Mouse (Mus musculus) cerebellum, adult 8-10 months (tissue): Measurements from ENCODE around the gene Atp6v0c.
A peak's percentile ranks its signal among the peaks of the same experiment; 100 is the strongest.

Source experiments
- DNase-seq: peaks from one replicate; pipeline ENCODE4 v3.0.0; 2022

The Atp6v0c gene

DNA sequence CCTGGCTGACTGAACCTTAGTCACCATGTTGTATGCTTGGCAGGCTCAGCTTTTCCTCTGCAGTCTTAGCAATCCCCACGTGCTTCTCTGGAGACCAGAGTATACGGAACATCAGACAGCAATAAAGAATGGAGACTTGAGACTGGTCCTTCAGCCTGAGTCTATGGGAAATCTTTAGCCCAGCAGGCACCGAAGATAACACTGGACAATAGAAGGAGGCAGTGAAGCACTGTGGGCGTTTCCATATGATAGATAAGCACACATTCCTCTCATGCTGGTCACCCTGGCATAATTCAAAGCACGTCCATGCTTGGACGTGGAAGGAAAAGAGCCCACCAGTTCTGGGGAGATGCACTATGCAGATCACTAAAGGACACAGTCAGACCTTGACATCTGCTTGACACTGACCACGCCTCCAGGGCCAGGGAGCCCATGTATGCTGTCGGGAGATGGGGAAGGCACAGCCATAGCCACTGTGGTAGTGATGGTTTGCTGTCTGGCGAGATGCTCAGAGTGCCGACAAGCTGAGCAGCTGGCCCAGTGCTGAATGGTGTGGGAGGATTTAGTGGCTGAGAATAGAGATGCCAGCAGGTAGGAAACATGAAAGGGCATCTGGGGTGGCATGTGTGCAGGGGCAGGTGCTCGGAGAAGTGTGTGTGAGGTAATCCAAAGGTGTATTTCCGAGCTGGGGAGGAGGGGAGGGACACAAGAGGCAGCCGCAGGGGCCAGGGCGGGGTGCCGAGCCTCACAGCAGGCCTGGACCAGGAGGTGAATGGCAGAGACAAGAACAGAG is 27.7 kb upstream of the Atp6v0c start:
- DNase-seq, result no peak

DNA sequence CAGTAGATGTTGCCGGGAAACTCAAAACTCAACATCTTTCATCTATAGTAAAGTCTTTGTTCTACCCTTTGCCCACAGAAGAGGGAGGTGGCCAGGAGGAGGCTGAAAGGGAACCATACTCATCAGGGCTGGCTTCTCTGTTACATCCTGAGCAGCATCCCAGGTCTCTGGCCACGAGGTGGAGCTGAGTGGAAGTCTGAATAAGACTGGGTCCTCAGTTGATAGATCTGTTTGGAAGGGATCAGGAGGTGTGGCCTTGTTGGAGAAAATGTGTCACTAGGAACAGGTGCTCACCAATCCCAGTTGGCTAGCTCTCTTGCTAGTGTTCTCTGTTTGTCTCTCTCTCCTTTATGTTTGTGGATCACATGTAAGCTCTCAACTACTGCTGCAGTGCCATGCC is 25.8 kb upstream of the Atp6v0c start:
- no peak for DNase-seq

DNA sequence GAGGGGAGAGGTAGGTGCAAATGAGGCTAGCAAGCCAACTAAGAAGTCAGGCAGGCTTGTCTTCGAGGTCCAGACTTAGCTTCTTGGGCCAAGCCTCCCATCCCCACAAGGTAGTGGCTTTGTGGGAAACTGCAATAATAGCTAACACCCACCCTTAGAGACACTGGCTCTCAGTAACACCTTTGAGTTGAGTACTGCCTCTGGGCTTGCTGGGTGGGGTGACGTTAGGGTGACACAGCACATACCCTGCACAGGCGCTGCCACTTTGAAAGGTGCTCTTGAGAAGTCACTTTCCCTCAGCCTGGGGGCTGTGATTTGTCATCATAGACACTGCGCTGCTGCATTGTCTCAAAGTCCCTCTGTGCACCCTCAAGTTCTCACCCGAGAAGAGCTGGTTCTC is 24.3 kb upstream of the Atp6v0c start:
- DNase-seq, result no peak

DNA sequence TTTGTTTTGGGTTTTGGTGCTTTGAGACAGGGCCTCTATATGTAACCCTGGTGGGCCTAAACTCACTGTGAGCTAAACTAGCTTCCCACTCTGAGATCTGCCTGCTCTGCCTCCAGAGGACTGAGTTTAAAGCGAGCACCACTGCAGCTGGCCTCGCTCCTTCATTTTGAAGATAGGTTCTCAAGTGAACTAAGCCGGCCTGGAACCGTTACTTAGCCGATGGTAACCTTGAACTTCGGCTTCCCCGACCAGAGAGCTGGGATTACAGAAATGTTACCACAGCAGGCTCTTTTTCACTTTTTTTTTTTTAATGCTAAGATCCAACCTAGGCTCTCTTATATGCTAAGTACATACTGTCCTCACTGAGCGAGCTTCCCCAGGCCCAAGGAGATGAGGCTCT is 23.8 kb upstream of the Atp6v0c start:
- DNase-seq, result no peak

DNA sequence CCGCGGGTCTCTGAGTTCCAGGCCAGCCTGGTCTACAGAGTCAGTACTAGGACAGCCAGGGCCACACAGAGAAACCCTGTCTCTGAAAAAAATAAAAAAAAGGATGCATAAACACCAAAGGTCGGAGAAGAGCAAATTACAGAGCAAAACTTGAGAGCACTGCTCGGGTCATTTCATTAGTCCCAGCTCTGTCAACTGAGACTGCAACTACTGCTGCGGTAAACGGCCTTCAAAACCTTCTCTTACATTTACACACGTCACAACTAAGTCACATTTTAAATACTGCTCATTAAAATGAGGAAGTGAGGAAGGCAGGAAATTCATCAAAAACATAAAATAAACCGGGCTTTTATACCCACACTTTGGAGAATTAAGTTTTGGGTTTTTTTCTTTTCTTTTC is 23.3 kb upstream of the Atp6v0c start:
- no peak for DNase-seq

DNA sequence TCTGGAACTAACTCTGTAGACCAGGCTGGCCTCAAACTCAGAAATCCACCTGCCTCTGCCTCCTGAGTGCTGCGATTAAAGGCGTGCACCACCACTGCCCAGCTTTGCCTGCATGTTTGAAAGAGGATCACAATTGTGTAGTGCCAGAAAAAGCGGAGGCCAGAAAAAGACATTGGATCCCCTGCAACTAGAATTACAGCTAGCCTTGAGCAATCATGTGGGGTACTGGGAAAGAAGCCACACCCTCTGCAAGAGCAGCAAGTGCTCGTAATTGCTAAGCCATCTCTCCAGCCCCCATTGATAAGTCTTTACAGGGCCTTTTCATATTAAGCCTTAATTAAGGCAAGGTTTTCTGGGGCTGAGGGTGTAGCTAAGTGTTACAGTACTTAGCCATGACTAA is 22.0 kb upstream of the Atp6v0c start:
- DNase-seq, result no peak

DNA sequence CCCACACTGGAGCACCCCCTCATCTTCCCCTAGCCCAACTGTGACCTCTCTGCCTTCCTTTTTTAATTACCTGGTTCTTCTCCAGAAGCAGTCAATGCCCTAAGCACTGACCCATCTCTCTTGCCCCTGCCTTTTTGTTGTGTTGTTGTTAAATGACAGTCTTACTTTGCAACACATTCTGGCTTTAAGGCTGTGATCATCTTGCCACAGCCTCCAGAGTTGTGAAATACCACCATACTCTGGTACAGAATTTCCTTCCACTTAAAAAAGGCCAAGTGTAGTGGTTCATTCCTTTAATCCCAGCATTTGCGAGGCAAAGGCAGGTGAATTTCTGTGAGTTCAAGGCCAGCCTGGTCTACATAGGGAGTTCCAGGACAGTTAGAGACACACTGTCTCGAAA is 21.4 kb upstream of the Atp6v0c start:
- DNase-seq, result no peak

DNA sequence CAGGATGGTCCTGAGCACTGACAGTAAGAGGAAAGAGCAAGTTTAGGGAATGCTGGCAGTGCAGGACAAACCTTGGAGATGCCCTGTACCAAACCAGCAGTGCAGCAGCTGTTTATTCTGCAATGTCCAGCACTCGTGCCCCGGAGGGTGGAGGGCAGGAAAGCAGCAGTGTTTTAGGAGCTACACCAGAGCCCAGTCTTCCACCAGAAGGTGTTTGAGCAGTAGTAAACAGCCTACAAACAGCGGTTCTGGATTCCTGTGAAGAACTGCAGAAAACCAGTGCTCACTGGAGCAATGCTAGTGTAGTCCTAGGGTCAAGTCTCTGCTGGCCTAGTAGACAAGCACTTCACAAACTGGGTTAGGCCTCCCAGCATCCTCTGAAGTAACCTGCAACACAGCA is 4.8 kb upstream of the Atp6v0c start:
- DNase-seq, result no peak

DNA sequence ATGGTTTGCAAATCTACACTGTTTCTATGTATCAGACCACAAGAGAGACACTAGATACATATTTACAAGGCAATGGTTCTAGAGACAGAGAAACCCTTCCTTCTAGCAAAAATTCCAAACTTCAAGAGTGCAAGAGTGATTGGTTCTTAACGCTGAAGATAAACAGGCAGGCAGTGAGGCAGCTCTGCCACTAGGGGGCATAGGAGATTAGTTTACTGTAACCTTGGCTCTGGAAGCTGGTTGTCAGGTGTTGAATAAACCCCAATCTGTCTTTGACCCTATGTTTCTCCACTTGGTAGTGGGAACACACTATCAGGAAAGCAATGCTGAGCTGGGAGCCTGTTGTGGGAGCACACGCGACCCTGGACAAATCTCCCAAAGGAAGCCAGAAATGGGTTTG is 3.9 kb upstream of the Atp6v0c start:
- peak; percentile 75 for DNase-seq

DNA sequence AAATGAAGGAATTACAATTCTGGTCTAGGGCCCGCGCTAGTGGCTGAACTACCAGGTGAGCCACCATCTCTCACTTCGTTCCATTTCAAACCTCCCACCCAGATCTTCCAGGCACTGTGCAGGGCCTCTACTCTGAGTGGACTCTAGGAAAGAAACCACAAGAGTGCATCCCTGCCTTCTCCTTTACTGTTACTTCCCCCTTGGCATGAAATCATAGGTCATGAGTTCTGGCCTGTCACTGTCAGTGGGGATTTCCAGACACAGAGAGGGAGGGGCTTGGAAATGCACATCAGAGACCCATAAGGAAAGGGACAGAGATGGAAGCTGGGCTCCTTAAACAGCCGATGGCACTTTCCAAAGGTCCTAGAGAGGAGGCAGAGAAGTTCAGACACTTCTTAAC is 2.2 kb upstream of the Atp6v0c start:
- DNase-seq, result no peak

DNA sequence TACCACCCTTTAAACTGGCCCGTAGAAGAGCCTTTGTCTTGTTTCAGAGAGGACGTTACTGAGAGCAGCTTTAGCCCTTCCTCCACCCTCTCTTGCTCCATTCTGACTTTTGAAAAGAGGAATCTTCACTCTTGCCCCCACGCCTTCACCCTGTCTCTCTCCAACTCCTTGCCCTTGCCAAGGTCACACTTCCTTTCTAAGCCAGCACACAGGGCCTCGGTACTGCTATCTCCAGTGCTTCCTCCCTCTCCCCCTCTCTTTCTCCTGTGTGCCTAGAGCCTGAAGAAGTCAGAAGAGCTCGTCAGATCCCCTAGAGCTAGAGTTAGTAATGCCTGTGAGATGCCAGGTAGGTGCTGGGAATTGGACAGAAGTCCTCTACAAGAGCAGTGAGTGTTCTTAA is 1.2 kb upstream of the Atp6v0c start:
- DNase-seq, result no peak

DNA sequence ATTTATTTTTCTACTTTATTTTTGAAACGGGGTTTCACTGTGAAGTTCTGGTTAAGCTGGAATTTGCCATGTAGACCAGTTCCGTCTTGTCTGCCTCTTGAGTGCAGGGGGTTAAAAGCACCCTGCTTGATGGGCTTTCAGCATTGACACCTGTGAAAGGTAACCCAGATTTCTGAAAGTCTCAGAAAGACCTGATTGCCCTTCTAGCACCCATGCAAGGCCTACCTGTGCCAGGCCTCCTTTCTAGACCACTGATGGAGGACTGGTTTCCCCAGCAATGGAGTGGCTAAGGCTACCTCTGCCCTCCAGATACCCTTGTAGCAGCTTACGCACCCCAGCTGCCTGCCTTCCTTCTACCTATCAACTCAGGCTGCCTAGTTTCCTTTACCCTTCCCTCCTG is 623 bp upstream of the Atp6v0c start:
- no peak for DNase-seq

DNA sequence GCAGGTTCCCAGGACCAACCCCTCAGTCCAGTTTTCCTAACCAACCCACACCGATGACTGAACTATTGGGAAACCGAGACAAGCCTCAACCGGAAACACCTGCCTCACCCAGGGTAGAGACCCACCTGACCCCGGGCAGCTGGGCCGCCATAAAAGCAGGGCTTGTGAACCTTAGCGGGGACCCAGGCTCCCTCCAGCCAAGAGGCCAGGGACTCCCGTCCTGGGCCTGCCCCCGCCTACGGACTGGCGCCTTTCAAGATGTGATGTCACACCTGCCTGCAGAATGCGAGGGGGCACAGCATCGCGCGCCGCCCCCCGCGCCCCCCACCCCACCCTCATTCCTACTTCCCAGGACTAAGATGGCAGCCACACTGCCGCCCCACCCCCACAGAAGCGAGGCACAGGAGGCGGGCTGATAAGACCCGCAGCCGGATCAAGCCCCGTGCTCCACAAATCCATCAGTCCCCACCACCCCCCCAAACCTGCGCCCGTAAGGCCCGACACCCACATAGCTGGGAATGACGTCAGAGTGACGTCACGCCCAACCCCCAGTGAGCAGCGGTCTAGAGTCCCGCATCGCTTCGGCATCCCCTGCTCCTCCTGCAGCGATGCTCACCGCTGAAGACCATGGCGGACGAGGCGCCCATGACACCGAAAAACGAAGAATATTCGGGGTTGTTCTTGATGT is 768 bp downstream of the Atp6v0c start:
- peak; percentile 73 for DNase-seq

DNA sequence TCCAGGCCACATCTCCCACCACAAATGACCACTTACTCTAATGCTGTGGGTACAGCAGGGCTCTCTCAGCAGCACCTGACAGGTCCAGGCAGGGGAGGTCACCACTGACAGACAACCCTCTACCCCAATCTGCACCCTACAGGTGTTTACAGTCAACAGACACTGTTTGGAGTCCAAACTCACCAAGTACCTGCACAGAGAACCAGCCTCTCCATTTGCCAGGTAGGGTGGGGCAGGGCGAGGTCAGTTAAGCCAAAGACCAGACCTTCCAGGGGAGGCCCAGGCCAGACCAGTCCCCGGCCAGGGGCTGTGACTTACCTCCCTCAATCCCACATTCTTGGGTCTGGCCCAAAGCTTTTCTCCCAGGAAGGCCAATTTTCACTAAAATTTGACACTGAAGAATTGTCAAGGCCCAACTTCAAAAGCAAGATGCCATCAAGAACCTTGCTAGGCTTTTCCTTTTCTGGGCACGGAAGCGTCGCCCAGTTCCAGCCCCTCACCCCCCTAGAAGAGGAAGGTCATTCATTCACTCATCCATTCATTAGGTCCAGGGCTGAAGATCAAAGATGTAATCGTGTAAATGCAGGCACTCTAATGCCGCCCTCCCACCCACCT is 1.5 kb downstream of the Atp6v0c start:
- DNase-seq, result no peak

DNA sequence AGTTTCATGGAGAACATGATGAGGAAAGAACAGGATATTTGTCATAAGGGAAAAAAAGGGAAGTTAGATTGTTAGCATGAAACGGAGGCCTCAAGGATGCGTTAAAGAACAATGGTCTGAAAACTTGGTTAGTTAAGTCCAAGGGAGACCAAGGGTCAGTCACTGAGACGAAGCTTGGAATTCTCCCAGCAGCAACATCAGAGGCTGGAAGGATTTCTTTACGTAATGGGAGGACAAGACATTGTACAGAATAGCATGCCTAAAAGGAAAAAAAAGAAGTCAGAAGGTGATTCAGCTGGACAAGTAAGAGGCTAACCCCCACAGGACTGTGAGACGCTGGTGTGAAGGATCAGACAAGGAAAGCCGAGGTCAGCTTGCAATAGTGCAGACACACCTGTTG is 2.4 kb downstream of the Atp6v0c start:
- no peak for DNase-seq

DNA sequence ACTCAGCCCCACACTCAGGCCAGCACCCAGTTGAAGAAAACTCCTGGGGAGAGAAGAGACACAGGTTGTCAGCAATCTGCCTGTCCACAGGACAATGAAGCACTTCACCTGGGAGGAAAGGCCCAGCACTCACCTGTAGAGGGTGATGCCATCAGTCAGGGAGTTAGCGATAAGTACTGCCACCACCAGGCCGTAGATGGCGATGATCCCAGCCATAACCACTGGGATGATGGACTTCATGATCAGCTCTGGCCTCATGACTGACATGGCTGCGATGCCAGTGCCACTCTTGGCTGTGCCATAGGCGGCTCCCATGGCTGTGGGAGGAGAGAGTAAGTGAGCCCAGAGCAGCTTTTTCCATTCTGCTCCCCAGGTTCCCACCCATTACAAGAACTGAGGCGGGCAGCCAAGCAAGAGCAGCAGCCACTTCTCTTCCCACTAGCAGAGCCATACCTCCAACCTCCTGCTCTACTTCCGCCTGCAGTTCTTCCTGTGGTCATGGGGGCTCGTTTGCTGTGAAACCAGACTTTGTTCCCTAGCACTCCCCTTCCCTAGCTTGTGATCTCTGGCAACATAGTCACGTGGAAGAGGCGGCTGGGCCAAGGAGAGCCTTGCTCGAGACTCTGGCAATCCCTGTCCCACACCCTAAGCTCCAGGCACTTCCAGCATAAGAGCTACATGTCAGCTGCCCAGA is 4.8 kb downstream of the Atp6v0c start:
- no peak for DNase-seq

DNA sequence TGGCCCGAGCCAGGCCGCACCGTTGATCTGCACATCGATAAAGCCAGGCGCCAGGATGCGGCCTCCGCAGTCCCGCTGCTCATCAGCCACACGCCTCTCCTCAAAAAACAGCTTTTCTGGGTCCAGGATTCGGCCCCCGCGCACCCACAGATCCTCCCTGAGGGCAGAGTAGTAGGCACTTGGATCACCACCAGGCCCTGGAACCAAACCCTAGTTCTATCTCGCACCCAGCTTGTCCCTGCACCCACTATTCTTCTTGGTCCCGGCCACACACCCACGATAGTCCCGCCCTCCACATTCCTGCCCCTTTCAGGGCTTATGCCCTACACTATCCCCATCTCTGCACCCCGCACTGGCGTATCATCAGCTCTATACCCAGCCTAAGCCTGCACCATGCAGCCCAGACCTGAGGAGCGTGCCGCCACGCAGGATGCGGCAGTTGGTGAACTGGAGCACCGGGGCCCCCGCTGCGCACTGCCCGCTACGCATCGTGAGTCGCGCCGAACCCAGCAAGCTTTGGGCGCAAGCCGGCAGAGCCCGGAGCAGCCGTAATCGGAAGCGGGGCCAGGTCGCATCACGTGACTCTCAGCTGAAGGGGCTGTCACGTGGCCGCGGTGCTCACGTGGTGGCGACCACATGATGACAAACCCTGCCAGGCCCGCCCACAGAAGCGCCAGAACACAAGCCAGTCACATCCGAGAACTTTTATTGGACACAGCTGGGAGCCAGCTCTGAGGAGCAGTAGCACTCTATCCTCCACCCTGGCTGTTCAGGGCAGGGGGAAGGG is 6.1 kb downstream of the Atp6v0c start, which contains the start of gene Amdhd2:
Gene Amdhd2, minus strand, starts transcription at position 591 of the 787 bp plus-strand sequence.
- DNase-seq, result peak; percentile 91

DNA sequence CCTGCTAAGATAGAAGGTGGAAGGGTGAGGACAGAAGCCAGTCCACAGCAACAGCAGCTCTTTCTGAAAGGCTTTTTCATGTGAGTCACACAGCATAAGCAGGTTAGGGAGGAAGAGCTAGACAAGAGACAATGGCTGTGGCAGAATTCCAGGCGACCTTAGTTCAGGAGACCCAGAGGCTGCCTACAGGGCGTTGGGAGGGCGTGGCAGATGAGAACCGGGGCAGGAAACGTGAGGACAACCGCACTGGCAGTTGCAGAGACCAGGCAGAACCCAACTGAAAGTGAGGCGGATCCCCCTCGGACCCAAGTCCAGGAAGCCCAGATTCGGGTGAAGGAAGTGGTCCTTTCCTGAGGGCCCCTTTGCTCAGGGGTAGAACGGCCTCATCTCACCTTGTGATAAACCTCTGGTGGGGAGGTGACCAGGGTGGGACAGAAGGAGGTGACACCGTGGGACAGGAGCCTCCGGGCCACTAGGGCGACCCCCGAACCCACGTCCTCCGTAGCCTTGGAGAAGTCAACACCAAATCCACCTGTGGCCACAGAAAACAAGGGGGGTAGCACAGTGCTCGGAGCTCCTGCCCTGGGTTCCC is 6.8 kb downstream of the Atp6v0c start:
- no peak for DNase-seq

DNA sequence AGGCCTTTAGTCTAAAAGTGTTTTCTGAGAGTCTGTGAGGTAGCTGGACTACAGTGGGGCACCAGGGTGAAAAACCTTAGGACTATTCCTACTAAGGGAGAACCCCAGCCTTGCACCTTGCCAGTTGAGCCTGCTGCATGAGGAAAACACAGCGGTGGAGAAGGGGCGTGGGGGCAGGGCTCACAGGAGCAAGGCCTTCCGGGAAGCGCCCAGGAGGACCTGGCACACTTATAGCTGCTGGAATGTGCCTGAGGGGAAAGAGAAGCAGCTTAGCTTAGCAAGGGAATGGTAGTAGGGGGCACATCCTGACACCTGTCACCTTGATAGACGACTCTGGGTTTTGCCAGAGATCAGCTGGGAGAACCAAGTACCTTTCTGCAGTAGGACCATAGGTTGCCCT is 8.0 kb downstream of the Atp6v0c start:
- no peak for DNase-seq

DNA sequence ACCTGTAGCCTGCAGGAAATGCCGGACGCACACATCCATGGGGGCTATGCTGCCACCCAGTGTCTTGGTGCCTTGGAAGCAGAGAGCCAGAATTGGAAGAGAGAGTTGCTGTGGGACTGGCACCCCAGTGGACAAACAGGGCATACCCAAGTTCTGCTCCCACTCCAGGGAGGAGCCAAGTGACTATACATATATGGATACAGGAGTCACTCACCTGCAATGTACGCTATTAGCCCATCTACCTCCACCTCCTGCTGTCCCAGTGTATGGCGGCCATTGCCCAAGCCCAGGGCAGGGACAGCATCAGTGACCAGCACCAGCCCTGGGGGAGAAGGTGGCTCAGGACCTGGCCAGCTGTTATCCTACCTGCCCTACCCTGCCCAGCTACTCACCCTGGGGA is 12.0 kb downstream of the Atp6v0c start:
- DNase-seq, result no peak

DNA sequence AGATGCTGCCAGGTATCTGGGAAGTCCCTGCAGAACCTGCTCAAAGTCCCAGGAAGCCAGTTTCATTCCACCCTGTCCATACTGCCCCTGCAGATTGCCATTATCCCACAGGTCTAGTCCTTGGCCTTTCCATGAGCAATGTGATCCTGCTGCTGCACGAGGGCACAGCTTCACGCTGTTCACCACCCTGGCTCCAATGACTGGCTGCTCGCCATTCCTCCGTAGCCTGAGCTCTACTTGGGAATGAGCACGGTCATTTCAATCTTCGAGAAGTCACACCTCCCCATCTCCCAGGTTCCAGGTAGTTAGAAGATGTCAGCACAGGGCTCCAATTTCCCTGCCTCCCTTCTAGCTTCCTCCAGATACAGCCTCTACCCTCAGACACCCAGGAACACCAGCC is 12.4 kb downstream of the Atp6v0c start:
- no peak for DNase-seq

DNA sequence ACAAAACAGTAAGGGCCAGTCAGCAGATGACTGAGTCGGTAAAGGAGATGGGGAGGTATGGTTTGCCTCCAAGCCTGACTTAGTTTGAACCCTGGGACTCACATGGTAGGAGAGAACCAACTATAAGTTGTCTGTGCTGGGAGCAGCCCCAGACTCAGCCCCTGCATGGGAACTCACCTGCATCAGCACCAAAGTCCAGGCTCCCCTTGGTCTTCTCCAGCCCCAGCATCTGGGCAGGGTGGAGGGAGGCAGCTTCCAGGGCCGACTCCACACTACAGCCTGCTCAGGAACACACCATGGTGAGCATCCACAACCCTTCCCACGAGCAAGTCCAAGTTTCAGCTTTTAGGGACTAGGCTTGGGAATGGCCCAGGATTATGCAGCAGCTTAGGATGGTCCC is 13.1 kb downstream of the Atp6v0c start:
- DNase-seq, result no peak
